Mouse (Mus musculus) hindbrain, embryonic 16.5 days (tissue): ENCODE results near the gene Auts2. TPM values are rescaled to one million over a fixed set of nuclear protein-coding genes. Genes with fewer than 3 reads are reported as not detected.

Experiments used
- ATAC-seq: fragments of 200-750 bp; cut with Nextera tagmentation; 2 replicates; pipeline ENCODE4 v1.8.0; 2017; ENCODE audit warnings: moderate TSS enrichment, moderate library complexity
- H3K27ac ChIP-seq: fragments of 300-500 bp; sonication (generic); 2 replicates; pipeline ENCODE4 v1.5.1; 2014; ENCODE audit warnings: low read depth, mild to moderate bottlenecking, control low read depth, low read length, moderate library complexity
- H3K27me3 ChIP-seq: fragments of 300-500 bp; sonication (generic); replicated peaks from 2 replicates; pipeline ENCODE4 v1.6.1; 2014; ENCODE audit warnings: low read length; ENCODE audit not compliant: control insufficient read depth, insufficient read depth
- H3K36me3 ChIP-seq: fragments of 300-500 bp; sonication (generic); 2 replicates; pipeline ENCODE4 v1.6.1; 2014; ENCODE audit warnings: mild to moderate bottlenecking, low read length, moderate library complexity, mixed read lengths; ENCODE audit not compliant: control insufficient read depth, insufficient read depth
- H3K4me1 ChIP-seq: fragments of 300-500 bp; sonication (generic); 2 replicates; pipeline ENCODE4 v1.6.1; 2014; ENCODE audit warnings: low read depth, low read length; ENCODE audit not compliant: control insufficient read depth, insufficient read depth
- H3K4me2 ChIP-seq: fragments of 300-500 bp; sonication (generic); 2 replicates; pipeline ENCODE4 v1.6.1; 2014; ENCODE audit warnings: mild to moderate bottlenecking, low read length, control low read depth, moderate library complexity
- H3K4me3 ChIP-seq: fragments of 300-500 bp; sonication (generic); 2 replicates; pipeline ENCODE4 v1.5.1; 2014; ENCODE audit warnings: mild to moderate bottlenecking, low read length, control low read depth, moderate library complexity
- H3K9ac ChIP-seq: fragments of 300-500 bp; sonication (generic); 2 replicates; pipeline ENCODE4 v1.6.1; 2014; ENCODE audit warnings: low read depth, mild to moderate bottlenecking, control low read depth, low read length, moderate library complexity
- H3K9me3 ChIP-seq: fragments of 300-500 bp; sonication (generic); 2 replicates; pipeline ENCODE4 v1.6.1; 2014; ENCODE audit warnings: mild to moderate bottlenecking, low read length, moderate library complexity; ENCODE audit not compliant: control insufficient read depth
- WGBS: fragments of 180-500 bp; shearing (Covaris S2); extraction: QIAGEN DNeasy Blood & Tissue Kit; methylation state at CpG from one replicate; pipeline ENCODE4 v1.1.7; 2014; 5-methylcytosine and 5-hydroxymethylcytosine counted together
- polyA plus RNA-seq: library from polyadenylated mRNA; unstranded; fragments of >200 nt; fragmentation: Nextera tagmentation; extraction: Ambion mirVana; gene quantifications from 2 replicates; pipeline ENCODE4 v1.2.1, GENCODE M21; 2015

Gene Auts2
- polyA plus RNA-seq, 1 experiment from 2014 or later: 43.2 TPM

DNA sequence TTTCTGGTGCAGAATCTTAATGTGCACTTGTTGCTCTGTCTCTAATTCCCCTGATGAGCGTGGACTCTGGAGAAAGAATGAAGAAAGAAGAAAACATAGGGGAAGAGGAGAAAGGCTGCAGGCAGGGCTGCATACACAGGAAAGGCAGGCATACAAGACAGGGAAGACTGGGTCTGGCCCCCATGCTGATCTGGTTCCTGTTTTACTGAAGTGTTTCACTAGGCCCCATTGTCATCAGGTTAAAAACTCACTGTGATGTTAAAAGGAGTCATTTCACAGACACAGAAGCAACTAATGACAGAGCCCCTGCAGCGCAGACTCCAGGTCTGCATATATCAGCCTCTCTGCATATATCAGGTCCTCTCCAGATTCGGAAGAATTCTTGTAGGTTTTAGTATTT, 693.5 kb downstream of the Auts2 start:
- ATAC-seq: no peak
- 67% methylated on average over 3 of the region's 3 CpGs for WGBS
- H3K9me3 ChIP-seq: no peaks in the 10 kb centered on the region

DNA sequence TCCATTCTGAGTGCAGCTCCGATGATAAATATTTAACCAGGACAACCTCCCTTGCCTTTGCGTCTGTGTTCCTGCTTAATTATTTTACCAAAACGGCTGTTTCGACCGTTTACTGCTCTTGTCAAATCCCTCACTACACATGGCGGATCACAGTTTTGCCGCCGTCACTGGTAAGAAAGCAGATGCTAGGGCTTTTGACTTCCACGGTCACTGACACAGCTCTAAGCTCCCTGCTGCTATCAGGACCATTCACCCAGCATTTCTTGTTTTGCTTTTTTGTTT, 698.7 kb downstream of the Auts2 start:
- peaks cover 5% of the 10 kb centered on the region for H3K4me1 ChIP-seq
- no peaks in the 10 kb centered on the region for H3K9me3 ChIP-seq
- no peak overlapping the region for H3K4me3 ChIP-seq
- H3K27ac ChIP-seq: no peak overlapping the region; the same call in 1 of the 2 replicates
- no peaks in the 10 kb centered on the region for H3K36me3 ChIP-seq
- H3K4me2 ChIP-seq: no peak overlapping the region
- no peak overlapping the region for H3K9ac ChIP-seq
- WGBS: 21% methylated on average over 9 of the region's 9 CpGs
- no peak for ATAC-seq
- no peaks in the 10 kb centered on the region for H3K27me3 ChIP-seq

More for the DNA sequence above, 693.5 kb downstream of the Auts2 start:
- Histone ChIP-seq H3K36me3 (no peaks in the 10 kb centered on the region), H3K4me2 (no peak overlapping the region), H3K27me3 (no peaks in the 10 kb centered on the region), H3K9ac (no peak overlapping the region), H3K4me3 (no peak overlapping the region), H3K4me1 (peaks cover 18% of the 10 kb centered on the region), H3K27ac (no peak overlapping the region)

DNA sequence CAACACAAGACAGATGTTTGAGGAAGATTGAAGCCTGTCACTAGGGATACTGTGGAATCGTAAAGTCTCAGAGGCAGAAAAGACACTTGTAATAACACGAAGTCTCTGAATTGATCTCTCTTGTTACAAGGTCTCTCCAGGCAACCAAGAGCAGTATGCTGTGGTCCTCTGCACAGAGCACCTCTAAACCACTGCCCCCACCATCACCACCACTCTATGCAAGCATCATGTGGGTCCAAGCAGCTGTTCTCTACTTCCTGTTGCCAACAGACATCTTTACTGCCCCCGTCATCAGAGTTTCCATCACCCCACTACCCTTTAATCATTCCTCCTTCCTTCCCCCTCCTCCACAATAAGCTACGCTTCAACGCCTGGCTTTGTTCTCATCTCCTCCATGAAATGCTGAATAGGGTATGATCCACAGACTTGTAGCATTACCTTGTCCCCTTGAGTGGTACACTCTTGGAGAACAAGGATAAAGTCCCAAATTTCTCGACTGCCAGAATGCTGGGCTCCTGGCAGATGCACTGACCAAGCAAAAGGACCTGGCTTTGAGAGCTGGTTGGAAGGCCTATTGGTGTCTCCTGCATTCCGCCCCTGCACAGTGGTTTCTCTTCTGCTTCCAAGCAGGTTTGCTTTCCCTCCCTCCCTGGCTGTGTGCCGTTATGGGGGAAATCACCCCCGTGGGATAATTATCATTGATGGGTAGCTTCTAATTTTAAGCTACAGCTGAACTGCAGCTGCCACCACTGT, 699.2 kb downstream of the Auts2 start:
- 33% methylated on average over 9 of the region's 9 CpGs for WGBS
- H3K27me3 ChIP-seq: no peaks in the 10 kb centered on the region
- H3K36me3 ChIP-seq: no peaks in the 10 kb centered on the region
- H3K4me1 ChIP-seq: peaks cover 5% of the 10 kb centered on the region
- no peak overlapping the region for H3K4me2 ChIP-seq
- no peak overlapping the region for H3K4me3 ChIP-seq
- peak; percentile 54; the same call in 1 of the 2 replicates for ATAC-seq
- no peaks in the 10 kb centered on the region for H3K9me3 ChIP-seq
- H3K27ac ChIP-seq: no peak overlapping the region; the same call in 1 of the 2 replicates
- no peak overlapping the region for H3K9ac ChIP-seq

DNA sequence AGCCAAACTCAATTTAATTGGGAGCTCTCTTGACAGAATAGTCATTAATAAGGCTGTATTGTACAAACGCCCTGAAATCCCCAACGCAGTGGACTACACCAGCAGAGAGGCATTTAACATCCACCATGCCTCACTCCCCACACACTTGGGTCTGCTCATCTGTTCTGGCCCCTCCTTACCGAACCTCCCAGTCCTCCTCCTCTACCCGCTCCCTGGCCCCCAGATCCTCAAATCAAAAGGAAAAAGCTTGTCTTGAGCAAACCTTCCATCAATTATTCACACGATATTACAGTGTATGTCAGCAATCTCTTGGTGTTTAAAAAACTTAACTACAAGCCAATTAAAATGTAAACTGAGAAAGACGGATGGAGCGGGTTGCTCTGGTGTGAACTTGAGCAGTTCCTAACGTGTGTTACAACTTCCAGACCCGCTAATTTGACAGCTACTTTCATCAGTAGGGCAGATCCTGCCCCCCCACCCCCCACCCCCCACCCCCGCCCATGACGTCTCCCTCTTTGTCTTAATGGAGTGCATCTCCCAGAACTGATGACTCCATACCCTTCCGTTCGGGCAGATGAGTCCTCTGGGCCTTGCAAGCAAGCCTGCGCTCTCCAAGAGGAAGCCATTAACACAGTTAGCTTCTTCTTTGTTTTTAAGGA, 703.4 kb downstream of the Auts2 start:
- H3K27ac ChIP-seq: no peak overlapping the region
- no peak overlapping the region for H3K4me3 ChIP-seq
- H3K36me3 ChIP-seq: no peaks in the 10 kb centered on the region
- 61% methylated on average over 14 of the region's 14 CpGs for WGBS
- H3K4me2 ChIP-seq: no peak overlapping the region
- no peak overlapping the region for H3K9ac ChIP-seq
- H3K4me1 ChIP-seq: peaks cover 5% of the 10 kb centered on the region
- ATAC-seq: no peak
- no peaks in the 10 kb centered on the region for H3K9me3 ChIP-seq
- no peaks in the 10 kb centered on the region for H3K27me3 ChIP-seq

DNA sequence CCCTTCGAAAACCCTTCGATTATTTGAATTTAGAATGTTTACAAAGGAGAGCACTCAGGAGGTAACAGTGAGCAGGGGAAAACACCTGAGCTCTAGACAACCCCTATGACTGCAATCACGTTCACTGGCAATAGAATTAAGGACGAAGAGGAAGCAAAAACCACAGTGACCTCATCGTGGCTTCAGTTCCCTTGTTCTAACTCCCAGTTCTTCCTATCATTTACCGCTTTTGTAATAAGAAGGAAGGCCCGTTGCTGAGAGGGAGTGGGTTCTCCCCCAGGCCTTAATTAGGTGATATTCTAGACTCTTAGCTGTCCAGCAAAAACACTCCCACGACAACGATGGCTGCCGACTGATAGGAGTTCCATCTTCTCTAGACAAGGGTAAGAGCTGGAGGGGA, 704.1 kb downstream of the Auts2 start:
- H3K27ac ChIP-seq: no peak overlapping the region
- ATAC-seq: no peak
- H3K4me3 ChIP-seq: no peak overlapping the region
- no peaks in the 10 kb centered on the region for H3K36me3 ChIP-seq
- no peak overlapping the region for H3K4me2 ChIP-seq
- no peaks in the 10 kb centered on the region for H3K9me3 ChIP-seq
- no peak overlapping the region for H3K9ac ChIP-seq
- H3K27me3 ChIP-seq: no peaks in the 10 kb centered on the region
- WGBS: 75% methylated on average over 10 of the region's 10 CpGs
- peaks cover under 1% of the 10 kb centered on the region for H3K4me1 ChIP-seq

DNA sequence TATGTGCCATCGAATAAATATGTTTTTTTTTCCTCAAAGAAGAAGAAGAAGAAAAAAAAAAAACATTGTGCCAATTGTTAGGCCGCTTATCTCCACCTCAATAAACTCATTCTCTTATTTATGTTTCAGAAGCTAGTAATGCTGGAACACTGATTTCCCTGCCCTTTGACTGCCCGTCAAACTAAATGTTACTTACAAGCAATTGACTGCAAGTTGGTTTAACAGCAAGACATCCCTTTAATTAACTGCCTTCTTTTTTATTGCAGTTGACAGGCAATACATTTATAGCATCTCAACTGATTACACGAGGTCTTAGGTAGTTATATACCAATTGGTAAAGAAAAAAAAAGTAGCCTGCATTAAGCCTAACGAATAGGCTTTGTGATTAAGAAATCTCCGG, 705.1 kb downstream of the Auts2 start:
- H3K27ac ChIP-seq: no peak overlapping the region
- 45% methylated on average over 6 of the region's 6 CpGs for WGBS
- H3K4me1 ChIP-seq: peaks cover 9% of the 10 kb centered on the region
- no peak overlapping the region for H3K9ac ChIP-seq
- no peaks in the 10 kb centered on the region for H3K9me3 ChIP-seq
- no peak overlapping the region for H3K4me3 ChIP-seq
- no peaks in the 10 kb centered on the region for H3K36me3 ChIP-seq
- no peaks in the 10 kb centered on the region for H3K27me3 ChIP-seq
- H3K4me2 ChIP-seq: no peak overlapping the region
- no peak for ATAC-seq

DNA sequence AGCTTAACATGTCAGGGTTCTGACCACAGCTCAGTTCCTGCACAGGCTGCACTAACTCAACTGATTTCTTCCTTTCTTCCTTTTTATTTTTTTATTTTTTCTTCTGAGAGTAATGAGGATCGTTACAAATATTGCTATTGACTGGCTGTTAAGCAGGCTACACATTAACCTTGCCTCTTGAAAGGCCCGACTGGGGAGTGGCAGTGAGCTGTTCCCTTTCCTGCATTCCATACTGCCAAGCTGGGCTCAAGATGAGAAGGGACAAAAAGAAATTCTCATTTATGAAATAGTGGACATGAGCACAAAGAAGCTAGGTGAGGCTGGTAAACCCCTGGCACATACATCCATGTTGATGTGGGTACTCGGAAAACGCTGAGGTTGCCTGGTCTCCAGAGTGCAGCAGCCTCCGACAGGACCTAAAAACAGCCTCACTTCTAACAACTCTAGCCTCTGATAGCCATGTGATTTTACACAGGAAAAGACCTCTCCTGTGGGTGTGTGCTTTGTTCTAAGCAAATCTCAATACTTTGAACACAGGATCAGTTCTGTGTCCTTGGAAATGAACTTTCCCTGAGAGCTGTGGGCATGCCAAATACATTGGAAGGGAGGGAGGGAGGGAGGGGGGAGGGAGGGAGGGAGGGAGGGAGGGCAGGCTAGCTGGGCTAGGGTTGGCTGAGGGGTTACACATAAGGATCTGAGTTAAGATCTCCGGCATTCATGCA, 707.0 kb downstream of the Auts2 start:
- no peak overlapping the region for H3K27ac ChIP-seq
- H3K36me3 ChIP-seq: no peaks in the 10 kb centered on the region
- H3K4me1 ChIP-seq: peaks cover 14% of the 10 kb centered on the region
- H3K9me3 ChIP-seq: no peaks in the 10 kb centered on the region
- H3K9ac ChIP-seq: no peak overlapping the region
- H3K27me3 ChIP-seq: no peaks in the 10 kb centered on the region
- ATAC-seq: no peak
- WGBS: 64% methylated on average over 6 of the region's 6 CpGs
- no peak overlapping the region for H3K4me2 ChIP-seq
- no peak overlapping the region for H3K4me3 ChIP-seq

DNA sequence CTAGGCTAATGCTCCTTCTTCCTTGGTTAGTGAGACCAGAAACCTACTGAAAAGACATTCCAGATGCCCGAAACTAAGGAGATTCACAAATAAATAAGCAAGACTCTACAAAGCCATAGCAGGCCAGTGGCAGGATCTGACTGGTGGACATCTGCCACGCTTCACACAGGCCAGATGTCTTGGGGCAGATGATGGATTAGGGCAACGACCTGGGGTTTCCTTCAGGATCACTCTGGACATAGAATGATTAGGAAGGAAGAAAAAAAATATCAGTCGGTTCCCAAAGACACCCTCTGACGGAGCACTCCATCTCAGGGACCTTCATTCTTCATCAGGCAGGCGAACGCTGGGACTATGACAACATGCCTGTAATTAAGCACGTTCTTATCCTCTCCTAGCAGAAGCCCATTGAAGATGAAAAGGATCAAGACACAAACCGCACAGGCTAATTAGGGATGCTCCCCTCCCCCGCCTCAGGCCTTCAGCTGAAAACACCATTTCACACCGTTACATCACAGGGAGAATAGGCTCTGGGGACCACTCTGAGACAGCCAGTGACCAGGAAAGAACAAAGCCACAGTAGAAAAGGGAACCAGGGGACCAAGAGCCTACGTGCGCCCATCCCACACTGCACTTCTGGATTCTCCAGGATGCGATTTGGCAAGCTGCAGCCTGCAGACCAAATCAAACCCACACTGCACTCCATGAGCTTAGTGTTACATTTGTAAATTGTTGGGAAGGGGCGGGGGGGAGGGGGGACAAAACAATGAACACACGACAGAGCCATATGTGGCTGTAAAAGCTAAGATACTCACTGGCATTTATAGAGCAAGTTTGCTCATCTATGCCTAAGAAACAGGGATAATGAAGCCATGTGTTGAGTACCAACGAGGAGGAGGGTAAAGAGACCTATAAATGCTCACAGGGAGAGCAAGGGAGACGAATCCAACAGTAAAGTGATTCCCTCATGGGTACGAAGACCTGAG, 710.0 kb downstream of the Auts2 start:
- Histone ChIP-seq H3K4me3 (no peak overlapping the region), H3K4me1 (peaks cover 17% of the 10 kb centered on the region), H3K36me3 (no peaks in the 10 kb centered on the region), H3K9ac (no peak overlapping the region), H3K9me3 (no peaks in the 10 kb centered on the region), H3K27ac (peak overlapping the region; percentile 23; the same call in 1 of the 2 replicates), H3K27me3 (no peaks in the 10 kb centered on the region), H3K4me2 (no peak overlapping the region)
- WGBS: 24% methylated on average over 19 of the region's 19 CpGs
- peak; percentile 67; the same call in 1 of the 2 replicates for ATAC-seq
